Mouse (Mus musculus) ES-CJ7 (cell line): Measurements from ENCODE around the gene Pax6.
A peak's percentile ranks its signal among the peaks of the same experiment; 100 is the strongest.

ENCODE experiments used
- DNase-seq: peaks from one replicate; pipeline ENCODE4 v3.0.0; 2011; ENCODE audit warnings: low read depth, low spot score

Gene Pax6

GRCm38 (mm10) chr2:105671116-105671797, 2.6 kb downstream of the Pax6 start:
- no peak for DNase-seq

GRCm38 (mm10) chr2:105671798-105672595, 3.3 kb downstream of the Pax6 start:
- DNase-seq = no peak

GRCm38 (mm10) chr2:105672596-105672960, 3.9 kb downstream of the Pax6 start:
- DNase-seq = no peak

GRCm38 (mm10) chr2:105673054-105673453, 4.4 kb downstream of the Pax6 start:
- DNase-seq = no peak

- DNase-seq = no peak
Measured at GRCm38 (mm10) chr2:105673631-105674060, 4.9 kb downstream of the Pax6 start.

- DNase-seq = peak; percentile 44
Measured at GRCm38 (mm10) chr2:105674061-105674874, 5.6 kb downstream of the Pax6 start.

- DNase-seq = peak; percentile 80
Measured at GRCm38 (mm10) chr2:105674875-105675729, 6.4 kb downstream of the Pax6 start.

GRCm38 (mm10) chr2:105675730-105676079, 7.0 kb downstream of the Pax6 start:
- no peak for DNase-seq

GRCm38 (mm10) chr2:105676080-105676908, 7.6 kb downstream of the Pax6 start:
- DNase-seq = peak; percentile 59

- no peak for DNase-seq
Measured at GRCm38 (mm10) chr2:105676909-105677433, 8.3 kb downstream of the Pax6 start.

GRCm38 (mm10) chr2:105677434-105678105, 8.9 kb downstream of the Pax6 start:
- DNase-seq = peak; percentile 90

- DNase-seq = no peak
Measured at GRCm38 (mm10) chr2:105678306-105678705, 9.6 kb downstream of the Pax6 start.

- no peak for DNase-seq
Measured at GRCm38 (mm10) chr2:105678880-105679321, 10.2 kb downstream of the Pax6 start.

GRCm38 (mm10) chr2:105679331-105679730, 10.6 kb downstream of the Pax6 start:
- DNase-seq = no peak

GRCm38 (mm10) chr2:105680146-105680998, 11.7 kb downstream of the Pax6 start:
- DNase-seq = peak; percentile 87

GRCm38 (mm10) chr2:105680999-105681710, 12.5 kb downstream of the Pax6 start:
- no peak for DNase-seq

GRCm38 (mm10) chr2:105682011-105682501, 13.4 kb downstream of the Pax6 start:
- DNase-seq = peak; percentile 37
